Mouse (Mus musculus): ENCODE measurements around the gene Vmn2r75. TPM values are rescaled to one million over a fixed set of nuclear protein-coding genes. Genes with fewer than 3 reads are reported as not detected.
"Not testable (repeated sequence)": the region's sequence is repeated elsewhere in the genome, so short reads cannot be mapped to it uniquely, and the experiment has no call there.

Gene Vmn2r75
- not detected in 2 replicates for polyA plus RNA-seq (2014; fragmentation: Nextera tagmentation; extraction: Ambion mirVana)

GRCm38 (mm10) chr7:86171678-86172077, at the start of gene Vmn2r75:
TSS of gene Vmn2r75 (minus strand) at chr7:86171778.
- H3K9ac ChIP-seq (ENCODE audit: low read length); ATAC-seq (replicated peaks; ENCODE audit: low FRiP score); H3K4me2 ChIP-seq (ENCODE audit: low read depth, low read length, severe bottlenecking); H3K27me3 ChIP-seq (ENCODE audit: control insufficient read depth, insufficient read depth, low read length); DNase-seq (ENCODE audit: low spot score); H3K36me3 ChIP-seq (ENCODE audit: control insufficient read depth, insufficient read depth, low read length); H3K4me1 ChIP-seq (replicated peaks; ENCODE audit: control insufficient read depth, insufficient read depth, low read length); H3K4me3 ChIP-seq (ENCODE audit: low read depth, low read length); H3K27ac ChIP-seq (ENCODE audit: low read depth, low read length); H3K9me3 ChIP-seq (ENCODE audit: control insufficient read depth, low read length): not testable (repeated sequence)
- 59% methylated on average over 1 of the region's 1 CpGs for WGBS

- Histone ChIP-seq H3K27ac (ENCODE audit: low read depth, low read length) (no peak overlapping the region), H3K9ac (ENCODE audit: low read length) (no peak overlapping the region), H3K9me3 (ENCODE audit: control insufficient read depth, low read length) (no peaks in the 10 kb centered on the region), H3K27me3 (ENCODE audit: control insufficient read depth, insufficient read depth, low read length) (no peaks in the 10 kb centered on the region), H3K4me1 (replicated peaks; ENCODE audit: control insufficient read depth, insufficient read depth, low read length) (no peaks in the 10 kb centered on the region), H3K4me3 (ENCODE audit: low read depth, low read length) (no peak overlapping the region), H3K4me2 (ENCODE audit: low read depth, low read length, severe bottlenecking) (no peak overlapping the region), H3K36me3 (ENCODE audit: control insufficient read depth, insufficient read depth, low read length) (no peaks in the 10 kb centered on the region)
- ATAC-seq (replicated peaks; ENCODE audit: low FRiP score) (peak; percentile 67), DNase-seq (ENCODE audit: low spot score) (no peak)
Measured at GRCm38 (mm10) chr7:86211345-86211744, 39.8 kb upstream of the Vmn2r75 start.

Other genes starting within 250 kb of the Vmn2r75 start
- not detected in 2 replicates for gene Vmn2r74, start 210.1 kb downstream of the Vmn2r75 start, polyA plus RNA-seq (2014; fragmentation: Nextera tagmentation; extraction: Ambion mirVana)
- gene Vmn2r76, start 74.5 kb upstream of the Vmn2r75 start, polyA plus RNA-seq (2014; fragmentation: Nextera tagmentation; extraction: Ambion mirVana): not detected in 2 replicates
- gene Olfr310, start 105.4 kb upstream of the Vmn2r75 start, polyA plus RNA-seq (2014; fragmentation: Nextera tagmentation; extraction: Ambion mirVana): not detected in 2 replicates
- not detected in 2 replicates for gene Olfr309, start 141.9 kb upstream of the Vmn2r75 start, polyA plus RNA-seq (2014; fragmentation: Nextera tagmentation; extraction: Ambion mirVana)
- not detected in 2 replicates for gene Olfr308, start 153.9 kb upstream of the Vmn2r75 start, polyA plus RNA-seq (2014; fragmentation: Nextera tagmentation; extraction: Ambion mirVana)
- gene Olfr307, start 165.8 kb upstream of the Vmn2r75 start, polyA plus RNA-seq (2014; fragmentation: Nextera tagmentation; extraction: Ambion mirVana): not detected in 2 replicates
- gene Olfr305, start 195.2 kb upstream of the Vmn2r75 start, polyA plus RNA-seq (2014; fragmentation: Nextera tagmentation; extraction: Ambion mirVana): not detected in 2 replicates
- not detected in 2 replicates for gene Olfr304, start 214.9 kb upstream of the Vmn2r75 start, polyA plus RNA-seq (2014; fragmentation: Nextera tagmentation; extraction: Ambion mirVana)
- gene Olfr303, start 226.0 kb upstream of the Vmn2r75 start, polyA plus RNA-seq (2014; fragmentation: Nextera tagmentation; extraction: Ambion mirVana): not detected in 2 replicates
- gene Olfr301, start 232.1 kb upstream of the Vmn2r75 start, polyA plus RNA-seq (2014; fragmentation: Nextera tagmentation; extraction: Ambion mirVana): not detected in 2 replicates

Data from forebrain, embryonic 11.5 days (tissue).